Comparison of ENCODE assay signal across 20 mouse cellular contexts in the genomic region with DNA sequence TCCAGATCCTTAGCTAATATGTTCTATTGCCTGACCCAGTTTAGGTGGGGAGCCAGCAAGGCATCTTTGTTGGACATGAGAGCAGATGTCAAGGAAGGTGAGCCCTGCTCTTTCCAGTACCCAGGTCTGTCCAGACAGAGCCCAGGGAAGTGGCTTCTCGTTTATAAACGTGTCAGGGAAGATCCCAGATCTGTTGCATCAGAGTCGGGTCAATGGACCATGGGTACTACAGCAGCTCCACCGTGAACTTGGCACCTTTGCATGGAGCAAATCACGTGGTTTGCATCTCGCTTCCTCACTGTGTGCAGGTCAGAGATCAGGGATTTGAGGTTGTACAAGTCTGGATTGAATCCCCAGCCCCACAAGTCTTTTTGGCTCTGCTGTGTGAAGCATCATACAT. TPM values are rescaled to one million over a fixed set of nuclear protein-coding genes. Genes with fewer than 3 reads are reported as not detected.
DNase-seq lines count a peak whose midpoint lies in the region; ATAC-seq lines count a peak whose summit lies in the region.
"Had no signal": no experiment of that assay in that cellular context is flagged by ENCODE, and none has a peak within 500 bp of the region (broad histone marks: within the 10 kb centered on the region; RNA-seq: fewer than 3 reads in every experiment).

No protein-coding gene starts in this region.

- H3K27ac ChIP-seq in kidney, embryonic 15.5 days = no peak overlapping the region
- H3K27ac ChIP-seq: embryonic facial prominence, embryonic 12.5 days; forebrain, embryonic 15.5 days; heart, adult 2 months; hindbrain, embryonic 10.5 days; hindbrain, embryonic 14.5 days had no signal

- DNase-seq in heart, adult 11 months = peak; percentile 67
- DNase-seq in heart, adult 8-10 months (ENCODE audit: low spot score) = no peak
- peak; percentile 73 to 75 for DNase-seq in kidney, adult 8-10 months
- DNase-seq in kidney, adult 9 months = peak; percentile 86
- peak; percentile 75 to 82 for DNase-seq in kidney, postnatal 36 days
- no peak for DNase-seq in natural killer cell, adult 2 months (ENCODE audit: low spot score in 2 of 2)
- DNase-seq: adrenal gland, postnatal 10 days; B cell, adult 2 months; cerebellum, adult 11 months; cerebellum, adult 8-10 months; cerebellum, postnatal 25 days; heart, adult 2 months had no signal

- H3K9ac ChIP-seq in kidney, embryonic 15.5 days = no peak overlapping the region
- H3K9ac ChIP-seq: embryonic facial prominence, embryonic 12.5 days; forebrain, embryonic 15.5 days; heart, embryonic 12.5 days; hindbrain, embryonic 14.5 days had no signal

- H3K9me3 ChIP-seq in kidney, embryonic 15.5 days (replicated peaks) = no peaks in the 10 kb centered on the region
- H3K9me3 ChIP-seq: embryonic facial prominence, embryonic 12.5 days; forebrain, embryonic 15.5 days; G1E; heart, embryonic 12.5 days; hindbrain, embryonic 10.5 days had no signal

- no peak for ATAC-seq in kidney, embryonic 15.5 days (replicated peaks; ENCODE audit: low FRiP score)
- ATAC-seq: CD4-positive, CD25-positive, alpha-beta regulatory T cell, adult 4 months; forebrain, embryonic 15.5 days had no signal

- no peak overlapping the region for H3K4me3 ChIP-seq in kidney, embryonic 15.5 days (replicated peaks)
- H3K4me3 ChIP-seq: embryonic facial prominence, embryonic 12.5 days; forebrain, embryonic 15.5 days; heart, adult 2 months; heart, embryonic 12.5 days; hindbrain, embryonic 10.5 days had no signal

- WGBS in kidney, embryonic 15.5 days = 79% methylated on average over 6 of the region's 6 CpGs

- H3K27me3 ChIP-seq in kidney, embryonic 15.5 days = no peaks in the 10 kb centered on the region
- H3K27me3 ChIP-seq: embryonic facial prominence, embryonic 12.5 days; forebrain, embryonic 15.5 days; heart, embryonic 12.5 days had no signal

- H3K4me2 ChIP-seq in kidney, embryonic 15.5 days = no peak overlapping the region
- H3K4me2 ChIP-seq: embryonic facial prominence, embryonic 12.5 days; forebrain, embryonic 15.5 days; heart, embryonic 12.5 days; hindbrain, embryonic 14.5 days had no signal

- no peaks in the 10 kb centered on the region for H3K36me3 ChIP-seq in kidney, embryonic 15.5 days
- H3K36me3 ChIP-seq: embryonic facial prominence, embryonic 12.5 days; forebrain, embryonic 15.5 days; G1E; heart, embryonic 12.5 days; hindbrain, embryonic 10.5 days had no signal

- H3K4me1 ChIP-seq in kidney, embryonic 15.5 days = no peaks in the 10 kb centered on the region
- H3K4me1 ChIP-seq: embryonic facial prominence, embryonic 12.5 days; forebrain, embryonic 15.5 days; heart, embryonic 12.5 days; hindbrain, embryonic 10.5 days had no signal

RNA-seq across cellular contexts. Expression of gene Dgkg, which starts 58.3 kb away (rescaled TPM):
- total RNA-seq in heart, adult 8-10 months (2022) = under 1 TPM; 0.08 to 0.72 (median 0.34) TPM
- polyA plus RNA-seq in kidney, embryonic 15.5 days (2015; fragmentation: Nextera tagmentation; extraction: Ambion mirVana) = 0.35 and 1.2 TPM in 2 replicates
- polyA plus RNA-seq: G1E had no signal

Comparison
In these comparisons a context has a peak if more than half of its experiments do, and no peak if none do; other contexts are left out.
1. DNase-seq: peak in heart, adult 11 months (single experiment), kidney, adult 8-10 months (2 of 2), kidney, adult 9 months (single experiment) and kidney, postnatal 36 days (2 of 2); none in heart, adult 8-10 months (single experiment) and natural killer cell, adult 2 months (0 of 2).